Mouse (Mus musculus): ENCODE measurements around the gene AU022252.

AU022252 gene

DNA sequence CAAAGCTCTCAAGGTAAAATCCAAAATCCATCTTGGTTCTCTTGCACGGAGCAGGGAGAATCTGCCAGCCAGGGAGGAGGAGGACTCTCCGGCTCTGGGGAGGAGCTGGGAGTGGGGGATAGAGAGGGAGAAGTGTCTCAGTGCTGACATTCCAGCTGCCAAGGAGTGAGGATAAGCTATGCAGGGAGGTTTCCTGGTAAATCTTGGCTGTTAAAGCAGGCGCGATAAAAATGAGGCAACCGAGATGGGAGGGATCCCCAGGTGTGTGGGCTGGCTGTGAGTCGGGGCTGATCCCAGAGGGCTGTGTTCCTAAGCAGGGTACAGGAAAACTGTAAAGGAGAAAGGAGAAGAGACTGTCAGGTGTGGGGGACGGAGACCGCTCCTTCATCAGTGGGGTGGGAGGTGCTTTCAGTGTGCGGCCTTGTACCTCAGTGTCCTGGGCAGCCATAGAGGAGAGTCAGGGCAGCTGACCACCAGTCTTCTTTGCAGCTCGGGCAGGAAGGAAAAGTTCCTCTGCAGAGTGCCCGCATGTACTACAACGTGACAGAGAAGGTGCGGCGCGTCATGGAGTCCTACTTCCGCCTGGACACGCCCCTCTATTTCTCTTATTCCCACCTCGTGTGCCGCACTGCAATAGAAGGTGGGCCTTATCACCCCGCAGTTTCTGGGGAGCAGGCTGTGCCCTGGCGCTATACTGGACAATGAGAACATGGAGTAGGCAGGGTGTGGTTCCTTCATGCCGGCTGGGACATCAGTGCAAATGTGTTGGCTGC, 12.1 kb upstream of the AU022252 start:
- DNase-seq (ENCODE audit: low spot score), result no peak

- DNase-seq (ENCODE audit: low spot score), result no peak
These were observed 10.1 kb upstream of the AU022252 start for GRCm38 (mm10) chr4:119242571-119242970.

GRCm38 (mm10) chr4:119241664-119242063, 9.2 kb upstream of the AU022252 start:
- DNase-seq (ENCODE audit: low spot score), result no peak

GRCm38 (mm10) chr4:119239181-119239682, 6.7 kb upstream of the AU022252 start:
- peak; percentile 63 for DNase-seq (ENCODE audit: low spot score)

- no peak for DNase-seq (ENCODE audit: low spot score)
These were observed 6.1 kb upstream of the AU022252 start for GRCm38 (mm10) chr4:119238661-119239060.

- DNase-seq (ENCODE audit: low spot score), result no peak
These were observed 1.8 kb upstream of the AU022252 start for GRCm38 (mm10) chr4:119234348-119234747.

GRCm38 (mm10) chr4:119233256-119233901, 867 bp upstream of the AU022252 start:
- peak; percentile 24 for DNase-seq (ENCODE audit: low spot score)

DNA sequence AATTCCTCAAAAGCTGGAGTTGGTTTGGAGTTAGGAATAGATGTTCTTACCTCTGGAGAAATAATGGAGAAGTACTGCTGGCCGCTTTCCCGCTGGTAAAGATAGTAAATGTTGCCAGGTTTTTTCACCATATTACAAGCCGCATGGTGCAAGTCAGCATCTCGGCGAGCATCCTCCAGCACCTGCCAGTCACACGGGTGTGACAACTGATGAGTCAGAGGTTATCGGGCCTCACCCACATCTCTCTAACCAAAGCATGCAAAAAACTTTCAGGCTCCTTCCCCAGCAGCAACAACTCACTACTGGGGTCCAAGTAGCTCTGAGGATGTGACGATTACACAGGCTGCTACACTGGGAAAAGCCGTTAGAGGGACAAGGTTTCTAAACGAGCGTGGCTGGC, 5.8 kb downstream of the AU022252 start:
- DNase-seq (ENCODE audit: low spot score), result no peak

DNA sequence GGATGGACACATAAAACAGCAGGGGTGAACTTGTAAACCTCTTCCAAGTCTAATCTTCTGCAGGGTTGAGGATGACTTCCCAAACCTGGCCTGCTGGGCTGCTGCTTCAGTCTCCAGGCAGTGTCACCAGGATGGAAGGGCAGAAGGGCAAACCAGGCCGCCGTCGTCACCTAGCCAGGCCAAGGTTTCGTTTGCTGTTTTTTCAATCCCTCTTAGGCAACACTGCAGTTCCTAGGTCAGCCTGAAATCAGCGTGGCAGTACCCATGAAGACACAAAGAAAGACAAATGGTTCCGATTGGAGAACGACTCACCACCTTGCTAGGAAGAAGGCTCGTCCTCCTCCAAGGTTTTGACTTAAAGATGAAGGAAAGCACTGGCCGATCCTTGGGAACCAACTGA, 6.8 kb downstream of the AU022252 start:
- no peak for DNase-seq (ENCODE audit: low spot score)

DNA sequence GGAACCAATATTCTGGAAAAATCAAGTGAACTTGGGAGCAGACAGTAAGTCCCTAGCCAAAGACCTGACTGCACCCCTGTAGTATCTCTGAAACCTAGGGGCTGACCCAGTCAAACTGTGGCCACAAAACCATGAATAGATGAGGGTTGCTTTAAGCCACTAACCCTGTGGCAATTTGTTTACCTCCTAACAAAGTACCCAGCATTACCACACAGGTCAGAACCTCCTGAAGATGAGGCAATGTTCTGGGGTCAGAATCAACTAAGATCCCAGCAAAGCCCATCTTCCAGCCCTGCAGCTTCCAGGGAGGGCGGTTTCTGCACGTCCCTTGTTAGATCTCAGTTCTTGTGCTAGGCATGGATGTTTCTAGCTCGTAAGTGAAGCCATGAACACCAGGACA, 8.0 kb downstream of the AU022252 start:
- no peak for DNase-seq (ENCODE audit: low spot score)

GRCm38 (mm10) chr4:119223696-119224095, 8.8 kb downstream of the AU022252 start:
- DNase-seq (ENCODE audit: low spot score), result peak; percentile 29

GRCm38 (mm10) chr4:119218169-119218568, 14.3 kb downstream of the AU022252 start, which contains the start of gene Tmem269:
Gene Tmem269, minus strand, starts transcription at chr4:119218217.
- no peak for DNase-seq (ENCODE audit: low spot score)

DNA sequence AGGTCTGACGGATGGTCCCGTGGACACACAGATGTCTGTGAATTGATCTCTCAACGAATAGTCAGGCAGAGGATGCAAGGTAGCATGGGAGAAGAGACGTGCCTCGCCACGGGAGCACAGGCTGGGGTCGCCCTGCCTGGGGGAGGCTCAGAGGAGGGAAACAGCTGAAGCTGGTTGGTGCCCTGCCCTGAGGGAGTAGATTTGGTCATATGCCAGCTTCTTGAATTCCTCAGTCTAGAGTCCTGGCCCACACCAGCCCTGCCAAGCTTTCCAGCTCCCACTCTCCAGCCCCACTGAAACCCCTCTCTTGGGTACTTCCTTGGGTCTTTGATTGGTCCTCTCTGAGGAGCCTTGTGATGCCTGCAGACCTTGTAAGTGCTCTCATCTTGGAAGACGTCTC, 15.8 kb downstream of the AU022252 start:
- DNase-seq (ENCODE audit: low spot score), result no peak

DNA sequence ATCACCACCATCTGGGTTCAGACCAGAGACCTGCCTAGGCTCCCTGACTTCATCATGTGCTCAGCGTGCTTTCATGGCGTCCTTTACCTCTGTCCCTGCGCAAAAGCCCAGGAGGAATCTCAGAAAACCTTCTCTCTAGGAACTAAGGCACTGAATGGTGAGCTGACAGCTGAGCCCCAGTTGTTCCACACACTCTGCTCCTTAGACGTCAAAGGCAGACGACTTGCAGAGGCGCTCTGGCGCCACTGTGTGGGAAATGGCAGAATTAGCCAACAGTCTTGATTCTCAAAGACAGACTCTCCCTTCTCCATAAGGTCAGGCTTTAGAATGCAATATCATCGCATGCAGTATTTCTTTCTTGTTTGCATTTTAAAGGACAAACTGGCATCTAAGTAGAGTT, 27.8 kb downstream of the AU022252 start:
- DNase-seq (ENCODE audit: low spot score), result peak; percentile 45

- DNase-seq (ENCODE audit: low spot score), result no peak
These were observed 34.4 kb downstream of the AU022252 start for GRCm38 (mm10) chr4:119198105-119198504.

GRCm38 (mm10) chr4:119195582-119196320, 36.8 kb downstream of the AU022252 start:
- DNase-seq (ENCODE audit: low spot score), result peak; percentile 14

DNA sequence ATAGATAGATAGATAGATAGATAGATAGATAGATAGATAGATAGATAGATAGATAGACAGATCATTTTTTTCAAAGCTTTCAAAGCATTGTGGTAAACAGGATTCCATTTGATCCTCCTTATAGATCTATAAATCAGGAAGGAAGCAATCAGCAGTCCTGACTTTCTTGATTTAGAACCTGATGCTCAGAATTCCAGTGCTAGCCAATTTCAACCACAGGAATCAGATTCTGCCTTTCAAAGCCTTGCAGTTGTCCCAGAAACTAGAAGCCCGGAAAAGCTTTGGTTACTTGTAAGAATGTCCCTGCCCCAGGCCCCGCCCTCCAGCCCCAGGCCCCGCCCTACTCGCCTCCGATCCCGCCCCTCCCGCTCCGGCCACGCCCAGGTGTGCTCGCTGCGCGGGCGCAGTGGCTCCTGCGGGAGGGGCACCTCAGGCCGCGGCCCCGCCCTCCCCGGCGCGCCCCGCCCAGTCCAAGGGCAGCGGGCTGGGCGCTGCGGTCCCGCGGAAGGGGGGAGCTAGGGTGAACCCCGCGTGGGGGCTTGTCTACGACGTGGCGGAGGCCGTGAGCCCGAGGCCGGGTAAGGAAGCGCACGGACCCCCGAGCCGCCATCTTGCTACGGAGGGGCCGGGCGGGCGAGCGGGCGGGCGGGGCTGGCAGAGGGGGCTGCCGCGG, 37.5 kb downstream of the AU022252 start, which contains the start of gene Svbp:
TSS of gene Svbp (plus strand) at position 398 of the 673 bp plus-strand sequence.
- peak; percentile 84 for DNase-seq (ENCODE audit: low spot score)

GRCm38 (mm10) chr4:119192757-119193156, 39.8 kb downstream of the AU022252 start:
- no peak for DNase-seq (ENCODE audit: low spot score)

DNA sequence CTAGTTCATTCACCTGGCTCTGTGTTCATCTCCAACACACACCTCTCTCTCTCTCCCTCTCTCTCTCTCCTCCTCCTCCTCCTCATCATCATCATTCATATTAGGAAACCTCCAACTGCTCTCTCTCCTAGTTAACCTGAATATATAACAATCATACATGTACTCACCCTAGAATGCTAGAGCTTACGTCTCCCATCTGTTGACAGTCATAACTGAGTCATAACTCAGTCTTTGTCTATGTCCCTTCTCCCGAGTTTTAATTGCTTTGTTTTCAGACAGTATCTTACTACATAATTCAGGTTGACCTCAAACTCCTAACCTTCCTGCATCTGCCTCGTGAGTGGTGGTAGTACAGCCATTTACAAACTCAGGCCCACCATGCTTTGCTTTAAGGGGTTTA, 41.2 kb downstream of the AU022252 start:
- no peak for DNase-seq (ENCODE audit: low spot score)

- DNase-seq (ENCODE audit: low spot score), result no peak
These were observed 41.9 kb downstream of the AU022252 start for GRCm38 (mm10) chr4:119190618-119191017.

DNA sequence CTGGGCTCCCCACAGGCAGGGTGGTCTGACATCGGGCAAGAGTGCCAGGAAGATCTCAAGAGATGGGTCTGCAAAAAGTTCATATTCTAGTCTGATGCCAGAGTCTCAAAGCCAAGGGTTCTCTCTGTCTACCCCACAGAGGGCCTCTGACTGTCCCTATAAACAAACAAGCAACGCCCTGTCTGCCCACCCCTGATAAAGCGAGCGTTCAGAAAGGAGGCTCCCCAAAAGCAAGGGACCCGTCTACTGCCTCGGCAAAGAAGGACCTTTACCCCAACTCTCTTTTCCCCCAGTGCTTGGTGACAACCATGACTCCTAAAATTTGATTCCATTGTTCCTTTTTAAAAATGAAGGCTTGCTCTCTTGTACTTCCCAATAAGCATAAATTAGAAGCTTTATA, 42.6 kb downstream of the AU022252 start, which contains the start of gene Ermap:
TSS of gene Ermap (minus strand) at position 148 of the 400 bp plus-strand sequence.
- no peak for DNase-seq (ENCODE audit: low spot score)

DNA sequence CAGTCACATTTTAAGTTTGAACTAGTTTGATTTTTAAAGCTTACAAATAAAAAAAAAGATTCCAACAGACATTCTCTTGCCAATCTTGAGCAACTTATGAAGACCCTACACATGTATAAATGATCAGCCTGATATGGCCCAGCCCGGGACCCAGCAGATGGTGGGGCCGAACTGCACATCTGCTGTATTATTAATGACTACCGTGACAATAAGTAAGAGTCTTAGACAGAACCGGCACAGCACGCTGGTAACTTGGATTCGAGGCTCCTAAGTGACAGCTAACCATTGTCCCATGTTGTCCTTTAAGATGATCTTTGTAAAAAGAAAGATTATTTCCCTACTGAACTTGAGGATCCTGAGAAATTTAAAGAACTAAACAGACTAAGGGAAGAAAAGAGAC, 43.1 kb downstream of the AU022252 start:
- DNase-seq (ENCODE audit: low spot score), result no peak
